Mouse (Mus musculus) myocyte (in vitro differentiated cells): ENCODE measurements around the gene Kif1a. TPM values are rescaled to one million over a fixed set of nuclear protein-coding genes. Genes with fewer than 3 reads are reported as not detected.

ENCODE experiments used
- H3K27me3 ChIP-seq: one replicate; pipeline ENCODE4 v1.6.1; 2011; ENCODE audit not compliant: control insufficient read depth, insufficient read depth, insufficient read length
- H3K36me3 ChIP-seq: one replicate; pipeline ENCODE4 v1.6.1; 2011; ENCODE audit not compliant: control insufficient read depth, insufficient read depth
- H3K4me2 ChIP-seq: one replicate; pipeline ENCODE4 v1.6.1; 2011; ENCODE audit warnings: low read depth, control low read depth
- H3K4me3 ChIP-seq: one replicate; pipeline ENCODE4 v1.5.1; 2011; ENCODE audit warnings: mild to moderate bottlenecking, control low read depth, moderate library complexity
- H3K79me2 ChIP-seq: one replicate; pipeline ENCODE4 v1.6.1; 2011; ENCODE audit not compliant: control insufficient read depth, insufficient read depth
- H3ac ChIP-seq: one replicate; pipeline ENCODE4 v1.6.1; 2011; ENCODE audit not compliant: control insufficient read depth, insufficient read length
- CEBPB ChIP-seq: IDR thresholded peaks from 2 replicates; pipeline ENCODE4 v1.6.1; 2011; ENCODE audit warnings: mild to moderate bottlenecking, moderate library complexity; ENCODE audit not compliant: poor library complexity, insufficient read depth, severe bottlenecking
- E2F4 ChIP-seq: IDR thresholded peaks from one replicate; pipeline ENCODE4 v1.6.1; 2011; ENCODE audit warnings: mild to moderate bottlenecking, control low read depth, moderate library complexity; ENCODE audit not compliant: insufficient read depth
- MAX ChIP-seq: IDR thresholded peaks from one replicate; pipeline ENCODE4 v1.6.1; 2011; ENCODE audit warnings: low read depth, mild to moderate bottlenecking, control low read depth
- MYOD1 ChIP-seq, 3 experiments: IDR thresholded peaks; one replicate each; pipeline ENCODE4 v1.6.1; 2011; ENCODE audit warnings: control low read depth in 2 of 3, low read depth in 2 of 3, mild to moderate bottlenecking in 2 of 3, moderate library complexity in 1 of 3; ENCODE audit not compliant: insufficient read length in 2 of 3, control insufficient read depth in 1 of 3
- MYOG ChIP-seq, 3 experiments: IDR thresholded peaks; one replicate each; pipeline ENCODE4 v1.6.1; 2011; ENCODE audit warnings: control low read depth in 2 of 3, low read depth in 2 of 3, mild to moderate bottlenecking in 2 of 3; ENCODE audit not compliant: insufficient read length in 2 of 3, control insufficient read depth in 1 of 3, insufficient read depth in 1 of 3
- POLR2A ChIP-seq: IDR thresholded peaks from one replicate; pipeline ENCODE4 v1.6.1; 2011; ENCODE audit warnings: low read depth, mild to moderate bottlenecking, control low read depth, moderate library complexity; ENCODE audit not compliant: insufficient read length
- POLR2AphosphoS2 ChIP-seq: IDR thresholded peaks from one replicate; pipeline ENCODE4 v1.6.1; 2011; ENCODE audit warnings: low read depth, control low read depth; ENCODE audit not compliant: insufficient read length
- REST ChIP-seq: IDR thresholded peaks from one replicate; pipeline ENCODE4 v1.6.1; 2011; ENCODE audit warnings: mild to moderate bottlenecking, control low read depth, moderate library complexity; ENCODE audit not compliant: insufficient read depth, insufficient read length
- SRF ChIP-seq: IDR thresholded peaks from one replicate; pipeline ENCODE4 v1.6.1; 2011; ENCODE audit warnings: low read depth; ENCODE audit not compliant: control insufficient read depth, insufficient read length
- TCF12 ChIP-seq: IDR thresholded peaks from one replicate; pipeline ENCODE4 v1.6.1; 2011; ENCODE audit warnings: mild to moderate bottlenecking, control low read depth; ENCODE audit not compliant: poor library complexity, insufficient read depth, severe bottlenecking
- TCF3 ChIP-seq: IDR thresholded peaks from one replicate; pipeline ENCODE4 v1.6.1; 2011; ENCODE audit warnings: low read depth, control low read depth; ENCODE audit not compliant: insufficient read length
- USF1 ChIP-seq: IDR thresholded peaks from one replicate; pipeline ENCODE4 v1.6.1; 2011; ENCODE audit warnings: low read depth, mild to moderate bottlenecking, control low read depth, moderate library complexity
- polyA plus RNA-seq: library from polyadenylated mRNA; unstranded; fragments of >200 nt; fragmentation: generic; extraction: Trizol; gene quantifications from one replicate; pipeline ENCODE4 v1.2.1, GENCODE M21; 2012; ENCODE audit warnings: missing spikeins

Gene Kif1a
- polyA plus RNA-seq, 1 experiment, result 0.95 TPM

DNA sequence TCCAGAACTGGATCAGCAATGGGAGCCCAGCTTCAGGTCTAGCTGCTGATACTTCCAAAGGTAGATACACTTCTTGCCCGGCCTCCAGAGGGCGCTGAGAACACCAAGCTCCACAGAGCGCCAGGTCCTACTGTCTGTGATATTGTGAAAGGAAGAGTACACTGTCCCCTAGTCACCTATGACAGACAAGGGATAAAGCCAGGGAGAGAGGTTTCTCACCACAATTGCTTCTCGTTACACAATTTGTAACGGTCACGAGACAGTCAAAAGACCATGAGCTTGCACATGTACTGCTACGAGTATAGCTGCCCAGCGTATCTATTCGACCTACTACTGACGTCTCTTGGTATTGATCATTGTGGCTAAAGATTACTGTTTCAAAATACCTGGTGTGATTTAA lies 72.4 kb downstream of the Kif1a start:
- no peak overlapping the region for H3K4me2 ChIP-seq
- no peaks in the 10 kb centered on the region for H3K79me2 ChIP-seq
- no peaks in the 10 kb centered on the region for H3K36me3 ChIP-seq
- no peak overlapping the region for H3K4me3 ChIP-seq
- peaks cover 12% of the 10 kb centered on the region for H3K27me3 ChIP-seq
- no peak overlapping the region for H3ac ChIP-seq
- no peak for TF ChIP-seq POLR2A
- no peak for TF ChIP-seq POLR2AphosphoS2
- no peak for TF ChIP-seq MAX
- no peak for TF ChIP-seq CEBPB
- no peak for TF ChIP-seq MYOG (IDR thresholded peaks at IDR 0.05; ENCODE audit: control insufficient read depth in 1 of 3, insufficient read depth in 1 of 3, insufficient read length in 2 of 3, low read depth in 2 of 3)
- no peak for TF ChIP-seq TCF12
- TF ChIP-seq REST, result no peak
- TF ChIP-seq SRF, result no peak
- no peak for TF ChIP-seq TCF3
- TF ChIP-seq MYOD1 (IDR thresholded peaks at IDR 0.05; ENCODE audit: control insufficient read depth in 1 of 3, insufficient read length in 2 of 3, low read depth in 2 of 3), result no peak
- no peak for TF ChIP-seq USF1
- no peak for TF ChIP-seq E2F4

DNA sequence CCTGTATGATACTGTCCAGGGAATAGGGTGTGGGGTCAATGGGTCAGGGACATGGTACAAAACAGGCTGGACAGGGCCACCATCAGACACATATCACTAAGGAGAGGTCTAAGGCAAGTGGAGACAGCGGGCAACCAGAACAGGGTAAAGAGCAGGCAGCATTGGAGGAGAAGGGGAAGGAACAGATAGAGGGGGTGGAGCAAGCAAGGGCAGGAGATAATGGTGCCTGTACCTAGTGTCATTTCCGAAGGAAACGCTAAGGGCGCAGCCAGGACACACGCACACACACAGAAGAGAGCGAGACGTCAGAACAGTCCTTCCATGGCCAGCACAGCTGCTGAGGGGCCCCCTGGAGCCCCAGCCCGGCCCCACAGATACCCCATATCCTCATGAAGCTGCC lies 75.2 kb downstream of the Kif1a start:
- Histone ChIP-seq H3K4me3 (no peak overlapping the region), H3ac (no peak overlapping the region), H3K36me3 (no peaks in the 10 kb centered on the region), H3K79me2 (no peaks in the 10 kb centered on the region), H3K27me3 (peaks cover 29% of the 10 kb centered on the region), H3K4me2 (no peak overlapping the region)
- TF ChIP-seq E2F4, result no peak
- no peak for TF ChIP-seq REST
- TF ChIP-seq USF1, result no peak
- TF ChIP-seq CEBPB, result no peak
- TF ChIP-seq TCF3, result no peak
- no peak for TF ChIP-seq POLR2A
- no peak for TF ChIP-seq TCF12
- no peak for TF ChIP-seq SRF
- no peak for TF ChIP-seq MYOD1 (IDR thresholded peaks at IDR 0.05; ENCODE audit: control insufficient read depth in 1 of 3, insufficient read length in 2 of 3, low read depth in 2 of 3)
- no peak for TF ChIP-seq MAX
- TF ChIP-seq MYOG (IDR thresholded peaks at IDR 0.05; ENCODE audit: control insufficient read depth in 1 of 3, insufficient read depth in 1 of 3, insufficient read length in 2 of 3, low read depth in 2 of 3), result no peak
- no peak for TF ChIP-seq POLR2AphosphoS2

DNA sequence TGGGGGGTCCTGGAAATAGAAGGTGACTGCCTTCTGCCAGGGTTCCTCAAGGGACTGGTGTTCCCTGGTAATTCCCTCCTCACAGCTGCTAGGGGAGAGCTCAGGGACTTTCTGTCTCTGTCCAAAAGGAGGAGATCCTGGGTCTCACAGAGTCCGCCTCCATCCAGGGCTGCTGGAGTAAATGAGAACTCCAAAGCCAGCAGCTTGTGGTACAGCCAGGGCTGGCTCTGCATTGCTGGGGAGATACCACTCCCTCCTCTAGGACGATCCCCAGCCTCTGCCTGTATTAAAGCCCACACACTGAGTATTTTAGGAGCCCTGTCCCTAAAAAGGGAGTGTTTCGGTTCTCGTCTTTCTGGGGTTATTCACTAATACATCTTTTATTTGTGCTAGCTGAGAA lies 81.1 kb downstream of the Kif1a start:
- no peaks in the 10 kb centered on the region for H3K79me2 ChIP-seq
- no peak overlapping the region for H3K4me3 ChIP-seq
- H3ac ChIP-seq, result no peak overlapping the region
- H3K36me3 ChIP-seq, result no peaks in the 10 kb centered on the region
- TF ChIP-seq USF1, result no peak
- TF ChIP-seq SRF, result no peak
- no peak for TF ChIP-seq REST
- TF ChIP-seq POLR2AphosphoS2, result no peak
- no peak for TF ChIP-seq POLR2A
- TF ChIP-seq TCF3, result no peak
- no peak for TF ChIP-seq TCF12
- no peak for TF ChIP-seq CEBPB
- TF ChIP-seq MYOG (IDR thresholded peaks at IDR 0.05; ENCODE audit: control insufficient read depth in 1 of 3, insufficient read depth in 1 of 3, insufficient read length in 2 of 3, low read depth in 2 of 3), result no peak
- TF ChIP-seq MYOD1 (IDR thresholded peaks at IDR 0.05; ENCODE audit: control insufficient read depth in 1 of 3, insufficient read length in 2 of 3, low read depth in 2 of 3), result no peak
- TF ChIP-seq E2F4, result no peak
- no peak for TF ChIP-seq MAX
- H3K4me2 ChIP-seq, result no peak overlapping the region
- peaks cover 41% of the 10 kb centered on the region for H3K27me3 ChIP-seq

DNA sequence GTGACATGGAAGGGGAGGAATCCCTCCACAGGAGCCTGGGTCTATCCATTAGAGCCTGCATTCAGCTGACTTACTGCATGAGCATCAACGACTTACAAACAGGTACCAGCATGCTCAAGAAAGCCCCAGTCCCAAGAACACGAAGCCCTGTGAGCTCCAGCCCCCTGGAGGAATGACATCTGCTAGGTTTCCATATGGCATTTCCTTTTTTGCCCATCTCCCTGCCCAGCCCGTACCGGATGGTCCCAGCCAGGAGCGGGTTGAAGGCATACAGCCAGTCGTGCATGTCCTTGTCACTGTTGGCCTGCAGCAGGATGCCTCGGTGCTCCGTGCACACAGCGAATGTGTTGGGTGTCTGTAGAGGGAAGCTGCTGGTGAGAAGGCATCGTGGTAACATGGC lies 83.0 kb downstream of the Kif1a start:
- peaks cover 38% of the 10 kb centered on the region for H3K27me3 ChIP-seq
- H3K4me2 ChIP-seq, result no peak overlapping the region
- no peak overlapping the region for H3K4me3 ChIP-seq
- no peak for TF ChIP-seq POLR2A
- H3K79me2 ChIP-seq, result no peaks in the 10 kb centered on the region
- H3K36me3 ChIP-seq, result no peaks in the 10 kb centered on the region
- no peak overlapping the region for H3ac ChIP-seq

DNA sequence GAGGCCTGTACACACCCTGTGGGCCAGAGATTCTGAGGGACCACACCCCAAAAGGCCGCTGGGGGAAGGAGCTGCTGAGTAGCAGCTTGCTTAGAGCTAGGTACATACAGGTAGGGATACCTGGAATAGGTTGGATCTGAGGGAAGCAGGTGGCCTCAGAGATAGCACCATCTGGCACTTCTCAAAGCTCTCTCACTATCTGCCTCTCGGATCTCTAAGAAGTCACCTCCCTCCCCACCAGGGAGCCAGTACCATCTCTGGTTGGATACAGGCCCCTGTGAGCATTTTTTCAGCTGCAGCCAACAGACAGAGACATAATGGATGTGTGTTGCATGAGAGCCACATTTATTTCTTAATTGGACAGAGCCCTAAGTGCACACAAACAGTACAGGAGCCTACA lies 86.6 kb downstream of the Kif1a start:
- no peaks in the 10 kb centered on the region for H3K36me3 ChIP-seq
- peaks cover 12% of the 10 kb centered on the region for H3K27me3 ChIP-seq
- no peaks in the 10 kb centered on the region for H3K79me2 ChIP-seq
- no peak overlapping the region for H3ac ChIP-seq
- no peak overlapping the region for H3K4me3 ChIP-seq
- TF ChIP-seq MYOG (IDR thresholded peaks at IDR 0.05; ENCODE audit: control insufficient read depth in 1 of 3, insufficient read depth in 1 of 3, insufficient read length in 2 of 3, low read depth in 2 of 3), result no peak
- no peak for TF ChIP-seq TCF3
- TF ChIP-seq REST, result no peak
- TF ChIP-seq POLR2AphosphoS2, result no peak
- no peak for TF ChIP-seq POLR2A
- no peak for TF ChIP-seq SRF
- no peak for TF ChIP-seq E2F4
- no peak for TF ChIP-seq CEBPB
- TF ChIP-seq MAX, result no peak
- TF ChIP-seq TCF12, result no peak
- no peak for TF ChIP-seq USF1
- H3K4me2 ChIP-seq, result no peak overlapping the region
